Mouse (Mus musculus) brain, embryonic 14.5 days (tissue): Measurements from ENCODE around the gene Pex11g. TPM values are rescaled to one million over a fixed set of nuclear protein-coding genes. Genes with fewer than 3 reads are reported as not detected.

Source experiments
- DNase-seq: peaks from one replicate; pipeline ENCODE4 v3.0.0-alpha.2; 2011; ENCODE audit warnings: low read depth
- CTCF ChIP-seq: fragments of 200-500 bp; IDR thresholded peaks from 2 replicates; pipeline ENCODE4 v1.5.1; 2012; ENCODE audit warnings: inconsistent platforms, mild to moderate bottlenecking, moderate library complexity, borderline replicate concordance; ENCODE audit not compliant: insufficient read depth, insufficient read length; ENCODE audit errors: extremely low read depth
- POLR2A ChIP-seq: fragments of 200-500 bp; IDR thresholded peaks from 2 replicates; pipeline ENCODE4 v1.6.1; 2012; ENCODE audit warnings: mild to moderate bottlenecking, inconsistent platforms, borderline replicate concordance; ENCODE audit not compliant: poor library complexity, insufficient read depth, insufficient read length, severe bottlenecking; ENCODE audit errors: extremely low read depth
- polyA plus RNA-seq: library from polyadenylated mRNA; depleted of rRNA; stranded (reverse); fragments of >200 nt; gene quantifications from 2 replicates; pipeline ENCODE4 v1.2.3, GENCODE M21; 2012

Gene Pex11g
- polyA plus RNA-seq, 1 experiment = 4.3 TPM

DNA sequence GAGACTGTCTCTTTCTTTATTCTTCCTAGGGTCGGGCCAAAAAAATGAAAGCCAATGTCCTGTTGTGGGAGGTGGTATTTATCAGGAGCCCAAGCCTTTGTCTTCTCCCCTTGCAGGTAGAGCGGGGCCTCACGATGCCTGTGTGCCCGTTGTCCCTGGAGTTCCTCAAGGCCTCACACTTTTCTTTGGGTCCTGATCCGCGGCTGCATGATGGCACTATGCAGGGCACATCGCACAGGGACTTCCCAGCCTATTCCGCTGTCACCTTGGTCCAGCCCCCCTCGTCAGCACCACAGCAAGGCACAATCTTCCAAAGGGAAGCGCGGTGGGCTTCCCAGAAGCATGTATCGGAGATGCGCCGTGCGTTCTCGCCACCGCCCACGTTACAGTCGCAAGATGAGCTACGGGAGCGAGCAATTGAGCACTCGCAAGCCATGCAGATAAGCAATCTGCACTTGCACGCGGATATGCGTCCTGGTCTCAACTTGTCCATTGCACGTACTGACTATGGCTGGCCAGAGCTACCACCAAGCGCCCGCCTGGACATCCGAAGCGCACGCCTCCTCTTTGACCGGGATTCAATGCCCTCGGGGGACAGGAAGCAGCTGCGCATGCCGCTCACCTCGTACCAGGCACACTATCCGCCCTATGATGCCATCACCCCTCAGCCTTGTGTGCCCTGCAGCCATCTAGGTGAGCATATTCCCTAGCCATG lies 8.4 kb upstream of the Pex11g start:
- TF ChIP-seq CTCF = no peak
- no peak for TF ChIP-seq POLR2A
- peak; percentile 47 for DNase-seq

DNA sequence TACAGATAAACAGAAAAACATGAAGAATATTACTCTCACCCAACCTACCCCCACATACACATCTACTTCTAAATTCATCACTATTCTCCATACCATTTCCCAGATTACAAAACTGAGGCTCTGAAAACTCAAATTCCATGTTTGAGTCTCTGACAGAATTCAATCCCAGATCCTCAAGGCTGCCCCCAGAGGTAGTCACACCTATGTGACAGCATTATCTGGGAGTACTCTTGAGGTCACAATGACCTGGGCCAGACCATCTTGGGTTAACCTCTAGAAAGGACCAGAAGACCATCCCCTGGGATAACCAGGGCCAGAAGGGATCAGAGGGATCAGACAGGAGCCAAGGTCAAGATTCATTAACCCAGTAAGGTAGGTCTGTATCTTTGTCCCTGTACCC lies 3.1 kb upstream of the Pex11g start, which contains the start of gene Tex45:
Gene Tex45 (plus strand): TSS at position 301 of the 400 bp plus-strand sequence.
- no peak for DNase-seq
- TF ChIP-seq POLR2A = no peak
- TF ChIP-seq CTCF = no peak

DNA sequence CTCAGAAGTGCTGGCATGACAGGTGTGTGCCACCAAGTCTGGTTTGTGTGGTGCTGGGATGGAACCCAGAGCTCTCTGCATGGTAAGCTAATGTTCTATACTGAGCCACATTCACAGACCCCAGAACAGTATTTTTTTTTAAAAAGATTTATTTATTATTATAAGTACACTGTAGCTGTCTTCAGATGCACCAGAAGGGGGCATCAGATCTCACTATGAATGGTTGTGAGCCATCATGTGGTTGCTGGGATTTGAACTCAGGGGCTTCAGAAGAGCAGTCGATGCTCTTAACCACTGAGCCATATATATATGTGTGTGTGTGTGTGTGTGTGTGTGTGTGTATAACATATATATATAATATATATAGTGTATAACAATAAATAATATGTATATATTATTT lies 1.4 kb upstream of the Pex11g start:
- DNase-seq = peak; percentile 7
- TF ChIP-seq CTCF = no peak

DNA sequence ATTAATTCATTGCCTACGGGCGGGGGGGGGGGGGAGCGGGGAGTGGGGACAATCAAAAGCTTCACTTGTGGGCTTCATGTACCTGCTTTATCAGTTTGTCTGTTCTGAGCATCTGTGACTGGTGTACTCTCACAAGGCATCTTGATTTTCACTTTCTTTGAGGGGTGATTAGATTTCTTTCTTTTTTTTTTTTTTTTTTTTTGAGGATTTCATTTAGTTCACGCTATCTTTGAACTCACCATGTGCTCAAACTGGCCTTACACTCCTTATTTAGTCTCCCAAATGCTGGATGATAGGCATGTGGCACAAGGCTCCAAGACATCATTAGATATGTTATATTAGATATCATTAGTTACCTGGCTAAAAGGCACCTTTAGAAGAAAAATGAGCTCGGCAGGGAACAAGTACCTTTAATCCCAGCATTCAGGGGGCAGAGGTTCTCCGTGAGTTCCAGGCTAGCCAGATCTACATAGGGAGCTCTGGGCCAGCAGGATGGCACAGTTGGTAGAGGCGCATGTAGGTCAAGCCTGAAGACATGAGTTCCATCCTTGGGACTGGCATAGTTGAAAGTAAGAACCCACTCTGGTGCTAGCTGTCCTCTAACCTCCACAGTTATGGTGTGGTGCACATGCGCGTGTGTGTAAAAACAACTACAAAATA lies 536 bp upstream of the Pex11g start:
- no peak for DNase-seq
- TF ChIP-seq POLR2A (no peak), CTCF (no peak)

DNA sequence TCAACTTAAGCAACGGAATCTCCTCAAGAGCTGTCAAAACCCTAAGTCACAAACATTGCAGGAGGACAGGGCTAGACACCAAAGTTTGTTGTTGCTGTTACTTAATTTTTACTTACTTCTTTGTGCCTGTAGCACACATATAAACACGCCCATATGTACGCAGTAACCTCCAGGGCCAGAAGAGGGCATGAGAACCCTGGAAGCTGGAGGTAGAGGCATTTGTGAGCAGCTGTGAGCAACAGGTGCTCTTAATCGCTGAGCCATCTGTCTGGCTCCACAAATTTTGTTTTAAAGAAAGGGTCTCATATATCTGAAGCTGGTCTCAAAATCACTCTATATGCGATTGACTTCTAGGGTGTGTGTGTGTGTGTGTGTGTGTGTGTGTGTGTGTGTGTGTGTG lies 3.2 kb downstream of the Pex11g start:
- peak; percentile 78 for DNase-seq
- TF ChIP-seq CTCF (peak; percentile 48; the same call in 1 of the 2 replicates), POLR2A (no peak)

DNA sequence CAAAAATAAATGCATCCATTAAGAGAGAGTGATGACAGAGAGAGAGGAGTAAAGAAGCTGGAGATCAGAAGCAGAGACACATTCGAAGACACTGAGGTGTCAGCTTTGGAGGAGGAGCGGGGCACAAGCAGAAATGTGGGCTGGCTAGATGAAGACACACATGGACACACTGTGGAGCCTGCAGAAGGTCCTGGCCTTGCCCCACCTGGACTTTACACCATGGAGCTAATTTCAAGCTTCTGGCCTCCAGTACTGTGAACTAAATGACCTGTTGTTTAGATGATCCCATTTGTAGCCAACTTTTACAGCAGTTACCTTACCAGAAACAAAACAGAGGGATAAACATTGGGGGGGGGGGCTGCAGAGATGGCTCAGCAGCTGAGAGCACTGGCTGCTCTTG lies 4.2 kb downstream of the Pex11g start:
- DNase-seq = no peak
- TF ChIP-seq CTCF (no peak), POLR2A (no peak)

DNA sequence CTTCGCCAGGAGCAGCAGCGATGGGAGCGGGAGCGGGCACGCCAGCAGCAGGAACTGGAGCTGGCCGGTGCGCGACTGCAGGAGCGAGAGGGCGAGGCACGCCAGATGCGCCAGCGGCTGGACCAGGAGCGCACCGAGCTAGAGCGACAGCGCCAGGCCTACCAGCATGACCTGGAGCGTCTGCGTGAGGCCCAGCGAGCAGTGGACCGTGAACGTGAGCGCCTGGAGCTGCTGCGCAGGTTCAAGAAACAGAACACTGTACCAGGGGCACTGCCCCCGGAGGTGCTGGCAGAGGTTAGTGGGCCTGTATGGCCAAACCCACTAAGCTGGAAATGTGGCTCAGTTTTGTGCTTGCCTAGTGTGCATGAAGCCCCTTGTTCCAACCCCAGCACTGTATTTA lies 15.5 kb downstream of the Pex11g start:
- TF ChIP-seq CTCF = no peak
- no peak for TF ChIP-seq POLR2A
- DNase-seq = no peak

DNA sequence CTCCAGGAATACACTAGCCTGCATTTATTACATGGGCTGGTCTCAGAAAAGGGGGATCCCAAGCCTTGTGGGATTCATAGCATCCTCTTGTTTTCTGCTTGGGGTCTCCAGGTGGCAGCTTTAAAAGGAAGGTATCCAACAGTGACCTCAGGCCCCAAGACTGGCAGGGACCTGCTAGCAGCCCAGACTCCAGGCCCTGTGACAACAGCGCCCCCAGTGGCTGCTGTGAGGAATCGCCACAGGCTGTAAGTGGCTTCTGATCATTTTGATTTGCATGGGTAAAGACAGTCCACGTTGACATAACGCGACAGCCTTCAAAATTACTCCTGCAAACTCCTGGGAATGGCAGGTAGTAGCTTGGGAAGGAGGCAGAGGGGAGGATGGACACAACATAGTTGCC lies 16.8 kb downstream of the Pex11g start:
- peak; percentile 71 for DNase-seq
- no peak for TF ChIP-seq POLR2A
- peak; percentile 97 for TF ChIP-seq CTCF

DNA sequence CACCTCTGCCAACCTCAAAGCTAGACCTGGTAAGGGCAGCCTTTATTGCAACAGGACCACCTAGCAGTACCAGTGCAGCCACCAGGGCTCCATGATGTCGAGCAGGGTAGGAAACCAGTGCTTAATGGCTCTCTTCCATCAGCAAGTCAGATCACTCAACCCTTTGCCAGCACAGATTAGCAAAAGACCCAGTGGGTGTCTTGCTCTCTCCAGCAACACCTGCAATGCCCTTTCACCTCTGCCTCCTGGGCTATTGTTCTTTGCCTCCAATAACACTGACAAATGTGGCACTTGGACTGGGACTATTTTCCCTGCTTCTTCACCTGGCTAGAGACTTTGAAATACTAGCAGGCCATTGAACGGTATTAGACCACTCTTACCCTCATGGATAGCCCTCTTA lies 18.3 kb downstream of the Pex11g start:
- no peak for DNase-seq
- TF ChIP-seq POLR2A (no peak), CTCF (no peak)

DNA sequence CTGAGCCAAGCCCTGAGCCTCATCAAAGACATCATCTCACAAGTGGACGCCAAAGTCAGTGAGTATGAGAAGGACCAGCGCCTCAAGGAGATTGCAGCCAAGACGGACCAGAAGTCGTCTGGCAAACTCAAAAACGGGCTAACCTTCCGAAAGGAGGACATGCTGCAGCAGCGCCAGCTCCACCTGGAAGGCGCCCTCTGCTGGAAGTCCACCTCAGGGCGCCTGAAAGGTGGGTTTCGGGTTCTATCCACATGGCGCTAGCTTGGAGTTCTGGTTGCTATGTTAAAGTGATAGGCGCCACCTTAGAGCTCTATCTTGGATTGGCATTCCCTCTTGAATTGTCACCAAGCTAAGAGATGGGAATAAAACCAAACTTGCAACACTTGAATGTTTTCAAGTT lies 28.0 kb downstream of the Pex11g start:
- DNase-seq = no peak
- peak; percentile 48 for TF ChIP-seq CTCF
- TF ChIP-seq POLR2A = no peak

DNA sequence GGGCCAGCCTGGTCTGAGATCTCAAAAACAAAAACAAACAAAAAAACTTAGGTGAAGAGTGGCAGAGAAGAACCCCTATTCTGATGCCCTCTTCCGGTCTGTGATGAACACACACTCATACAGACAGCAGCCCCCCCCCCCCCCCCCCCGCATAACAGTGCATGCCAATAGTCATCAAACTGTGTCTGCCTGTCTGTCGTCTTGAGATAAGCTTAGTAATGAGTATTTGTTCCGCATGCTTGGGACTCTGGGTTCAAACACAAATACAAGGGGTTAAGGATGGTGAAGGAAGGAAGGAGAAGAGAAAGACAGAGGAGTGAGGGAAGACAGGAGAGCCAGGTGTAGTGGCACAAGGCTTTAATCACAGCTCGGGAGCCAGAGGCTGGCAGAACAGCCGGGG lies 31.0 kb downstream of the Pex11g start:
- TF ChIP-seq CTCF (no peak), POLR2A (no peak)
- no peak for DNase-seq

DNA sequence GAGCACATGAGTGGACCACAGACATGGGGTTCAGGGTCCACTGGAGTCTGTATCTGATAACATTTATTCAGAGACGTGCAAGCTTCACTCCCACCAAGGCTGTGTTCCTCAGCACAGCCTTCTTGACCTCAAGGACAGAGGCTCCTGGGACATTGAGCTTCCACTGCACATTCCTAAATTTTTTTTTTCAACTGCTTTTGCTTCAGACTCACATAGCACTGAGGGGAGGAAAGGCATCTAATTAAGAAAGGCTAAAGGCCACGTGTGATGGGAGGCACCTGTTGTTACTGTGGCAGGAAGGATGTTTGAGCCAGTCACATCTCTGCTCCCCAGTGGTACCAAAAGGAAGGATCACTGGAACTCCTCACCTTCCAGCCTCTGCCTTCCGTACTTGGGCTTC lies 36.4 kb downstream of the Pex11g start:
- TF ChIP-seq POLR2A (no peak), CTCF (no peak)
- DNase-seq = no peak

DNA sequence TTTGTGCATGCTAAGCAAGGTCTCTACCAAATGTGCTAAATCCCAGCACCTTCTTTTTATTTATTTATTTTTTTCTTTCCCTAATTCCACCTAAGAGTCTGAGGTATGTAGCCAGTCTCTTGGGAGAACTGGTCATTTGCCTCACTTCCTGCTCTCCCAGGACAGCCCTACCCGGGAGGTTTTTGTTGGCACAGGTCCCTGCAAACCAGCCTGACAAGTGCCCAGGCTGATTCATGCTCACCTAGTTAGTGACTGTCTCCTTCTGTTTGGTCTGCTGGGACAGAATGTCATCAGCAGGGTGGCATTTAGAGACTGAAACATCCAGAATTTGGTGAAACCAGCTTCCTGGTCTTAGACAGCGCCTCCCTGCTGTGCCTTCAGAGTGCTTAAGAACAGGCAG lies 37.5 kb downstream of the Pex11g start:
- DNase-seq = no peak

DNA sequence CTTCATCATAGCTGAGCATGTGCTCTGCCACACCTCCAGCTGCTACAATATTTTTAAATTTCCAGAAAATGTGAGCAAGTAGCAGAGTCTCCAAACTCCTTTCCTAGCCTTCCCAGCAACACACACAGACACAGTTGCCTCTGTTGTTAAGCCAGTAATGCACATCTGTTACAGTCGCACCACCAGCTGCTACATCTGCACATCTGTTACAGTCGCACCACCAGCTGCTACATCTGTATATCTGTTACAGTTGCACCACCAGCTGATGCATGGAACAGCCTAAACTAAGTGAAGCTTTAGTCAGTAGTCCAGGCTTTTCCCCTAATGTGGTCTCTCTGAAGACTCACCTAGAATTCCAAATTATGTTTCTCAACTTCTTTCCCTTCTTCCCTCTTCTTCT lies 39.1 kb downstream of the Pex11g start:
- DNase-seq = no peak
- no peak for TF ChIP-seq POLR2A
- TF ChIP-seq CTCF = no peak

More for the DNA sequence above, 37.5 kb downstream of the Pex11g start:
- TF ChIP-seq POLR2A = no peak
- TF ChIP-seq CTCF = no peak

DNA sequence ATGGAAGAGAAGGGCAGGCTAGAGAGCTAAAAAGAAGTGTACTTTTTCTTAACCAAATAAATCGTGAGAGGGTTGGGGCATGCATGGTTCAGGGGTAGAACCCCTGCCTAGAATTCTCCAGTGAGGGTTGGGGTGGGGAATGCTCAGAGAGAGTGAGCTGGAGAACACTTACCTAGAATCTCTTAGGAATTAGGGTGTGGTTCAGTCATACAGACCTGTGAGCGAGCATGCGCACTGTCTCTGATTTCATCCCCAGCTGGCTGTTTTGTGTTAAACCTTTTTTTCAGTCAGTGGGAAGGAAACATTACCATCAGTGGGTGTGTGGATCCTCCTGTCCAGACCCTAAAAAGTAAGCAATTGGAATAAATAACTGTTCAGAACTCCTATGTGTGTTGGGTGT lies 41.3 kb downstream of the Pex11g start:
- DNase-seq = no peak
- TF ChIP-seq CTCF (no peak), POLR2A (no peak)

DNA sequence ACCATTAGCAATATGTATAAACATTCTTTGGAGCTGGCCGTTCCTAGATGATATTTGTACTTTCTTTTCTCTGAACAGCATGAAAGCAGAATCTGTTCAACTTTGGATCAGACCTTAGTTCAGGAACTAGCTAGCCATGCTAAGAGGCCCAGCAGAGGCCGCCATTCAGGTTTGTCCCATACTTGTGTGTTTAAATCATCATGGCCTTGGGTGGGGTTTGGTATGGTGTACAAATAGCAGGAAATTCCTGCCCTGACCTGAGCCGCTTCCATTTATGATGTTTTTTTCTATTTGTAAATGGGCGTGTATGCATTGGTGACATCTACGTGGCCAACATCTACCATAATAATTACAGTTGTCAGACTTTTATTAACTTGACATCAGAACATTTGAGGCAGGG lies 42.3 kb downstream of the Pex11g start:
- TF ChIP-seq CTCF = no peak
- TF ChIP-seq POLR2A = no peak
- DNase-seq = no peak
